Mouse (Mus musculus) neural tube, embryonic 14.5 days (tissue): ENCODE measurements around the gene Pop7. TPM values are rescaled to one million over a fixed set of nuclear protein-coding genes. Genes with fewer than 3 reads are reported as not detected.

Experiments used
- ATAC-seq: fragments of 200-750 bp; cut with Nextera tagmentation; 2 replicates; pipeline ENCODE4 v1.8.0; 2017; ENCODE audit warnings: low read depth, mild to moderate bottlenecking, moderate TSS enrichment, moderate library complexity
- H3K27ac ChIP-seq: fragments of 300-500 bp; sonication (generic); 2 replicates; pipeline ENCODE4 v1.5.1; 2014; ENCODE audit warnings: low read depth, mild to moderate bottlenecking, control low read depth, low read length, moderate library complexity, mixed read lengths
- H3K27me3 ChIP-seq: fragments of 300-500 bp; sonication (generic); 2 replicates; pipeline ENCODE4 v1.6.1; 2014; ENCODE audit warnings: low read length; ENCODE audit not compliant: control insufficient read depth, insufficient read depth
- H3K36me3 ChIP-seq: fragments of 300-500 bp; sonication (generic); 2 replicates; pipeline ENCODE4 v1.6.1; 2014; ENCODE audit warnings: low read length, mixed read lengths; ENCODE audit not compliant: control insufficient read depth, insufficient read depth
- H3K4me1 ChIP-seq: fragments of 300-500 bp; sonication (generic); 2 replicates; pipeline ENCODE4 v1.6.1; 2014; ENCODE audit warnings: low read length; ENCODE audit not compliant: control insufficient read depth, insufficient read depth
- H3K4me2 ChIP-seq: fragments of 300-500 bp; sonication (generic); 2 replicates; pipeline ENCODE4 v1.6.1; 2014; ENCODE audit warnings: mild to moderate bottlenecking, low read depth, low read length, control low read depth
- H3K4me3 ChIP-seq: fragments of 300-500 bp; sonication (generic); 2 replicates; pipeline ENCODE4 v1.5.1; 2014; ENCODE audit warnings: low read depth, low read length, control low read depth, mixed read lengths
- H3K9ac ChIP-seq: fragments of 300-500 bp; sonication (generic); replicated peaks from 2 replicates; pipeline ENCODE4 v1.6.1; 2014; ENCODE audit warnings: low read depth, mild to moderate bottlenecking, control low read depth, low read length, mixed read lengths
- H3K9me3 ChIP-seq: fragments of 300-500 bp; sonication (generic); 2 replicates; pipeline ENCODE4 v1.6.1; 2016; ENCODE audit warnings: low read length; ENCODE audit not compliant: control insufficient read depth
- WGBS: fragments of 180-500 bp; shearing (Covaris S2); extraction: QIAGEN DNeasy Blood & Tissue Kit; methylation state at CpG from one replicate; pipeline ENCODE4 v1.1.7; 2014; 5-methylcytosine and 5-hydroxymethylcytosine counted together
- polyA plus RNA-seq: library from polyadenylated mRNA; unstranded; fragments of >200 nt; fragmentation: Nextera tagmentation; extraction: Ambion mirVana; gene quantifications from 2 replicates; pipeline ENCODE4 v1.2.1, GENCODE M21; 2014

The Pop7 gene
- polyA plus RNA-seq, 1 experiment from 2014 or later = 98.3 TPM

DNA sequence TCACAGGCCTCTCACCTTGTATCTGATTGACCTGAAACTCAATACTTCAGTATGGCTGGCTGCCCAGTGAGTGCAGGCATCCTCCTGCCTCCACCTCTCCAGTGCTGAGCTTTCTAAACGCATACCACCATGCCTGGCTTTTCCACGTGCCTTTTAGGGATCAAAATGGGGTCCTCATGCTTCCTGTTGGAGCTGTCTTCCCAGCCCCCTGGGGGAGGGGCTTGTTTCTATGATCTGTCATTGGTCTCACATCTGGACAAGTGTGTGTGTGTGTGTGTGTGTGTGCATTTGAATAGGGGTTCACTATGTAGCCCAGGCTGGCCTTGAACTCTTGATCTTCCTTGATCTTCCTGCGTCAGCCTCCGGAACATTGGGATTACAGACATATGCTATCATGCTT is 35.1 kb upstream of the Pop7 start:
- H3K36me3 ChIP-seq = no peaks in the 10 kb centered on the region
- H3K27me3 ChIP-seq = no peaks in the 10 kb centered on the region
- no peak overlapping the region for H3K4me2 ChIP-seq
- H3K4me3 ChIP-seq = no peak overlapping the region
- 60% methylated on average over 4 of the region's 4 CpGs for WGBS
- no peak overlapping the region for H3K9ac ChIP-seq
- no peak for ATAC-seq
- no peak overlapping the region for H3K27ac ChIP-seq
- no peaks in the 10 kb centered on the region for H3K9me3 ChIP-seq
- H3K4me1 ChIP-seq = no peaks in the 10 kb centered on the region

DNA sequence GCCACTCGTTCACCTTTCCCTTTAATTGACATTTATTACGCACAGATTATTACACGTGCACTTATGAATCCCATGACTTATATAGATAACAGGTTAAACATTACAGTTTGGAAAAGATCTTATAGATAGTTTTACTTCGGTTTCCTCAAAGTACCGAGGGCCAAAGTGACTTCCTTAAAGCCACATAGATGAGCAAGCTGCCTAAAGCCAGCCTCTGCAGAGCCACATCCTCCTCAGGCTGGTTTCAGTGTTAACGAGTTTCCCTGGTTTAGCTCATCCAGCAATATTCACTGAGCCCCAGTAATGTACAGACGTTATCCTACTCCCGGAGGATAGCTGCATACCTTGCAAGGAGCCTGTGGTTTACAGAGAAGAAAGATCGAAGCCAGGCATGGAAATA is 33.0 kb upstream of the Pop7 start:
- no peaks in the 10 kb centered on the region; the same call in 1 of the 2 replicates for H3K36me3 ChIP-seq
- no peaks in the 10 kb centered on the region for H3K4me1 ChIP-seq
- no peak overlapping the region for H3K4me2 ChIP-seq
- no peaks in the 10 kb centered on the region for H3K27me3 ChIP-seq
- WGBS = 89% methylated on average over 9 of the region's 9 CpGs
- ATAC-seq = no peak
- no peak overlapping the region for H3K9ac ChIP-seq
- H3K27ac ChIP-seq = no peak overlapping the region
- H3K9me3 ChIP-seq = no peaks in the 10 kb centered on the region
- no peak overlapping the region for H3K4me3 ChIP-seq

DNA sequence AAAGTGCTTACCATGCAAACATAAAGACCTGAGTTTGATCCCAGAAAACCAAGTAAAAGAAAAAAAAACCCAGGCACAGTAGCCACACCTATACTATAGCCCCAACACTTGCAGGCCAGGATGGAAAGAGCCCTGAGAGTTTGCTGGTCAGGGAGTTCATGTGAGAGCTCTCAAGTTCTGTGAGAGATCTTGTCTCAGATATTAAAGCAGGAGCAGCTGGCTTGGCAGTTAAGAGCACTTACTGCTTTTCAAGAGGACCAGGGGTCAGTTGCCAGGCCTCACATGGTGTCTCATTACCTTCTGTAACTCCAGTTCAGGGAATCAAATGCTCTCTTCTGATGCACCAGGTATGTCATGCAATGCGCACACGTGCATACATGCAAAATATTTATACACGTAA is 32.4 kb upstream of the Pop7 start:
- no peak overlapping the region for H3K9ac ChIP-seq
- no peak for ATAC-seq
- no peaks in the 10 kb centered on the region for H3K27me3 ChIP-seq
- H3K4me2 ChIP-seq = no peak overlapping the region
- peaks cover 2% of the 10 kb centered on the region; the same call in 1 of the 2 replicates for H3K4me1 ChIP-seq
- 96% methylated on average over 3 of the region's 3 CpGs for WGBS
- H3K36me3 ChIP-seq = peaks cover under 1% of the 10 kb centered on the region
- no peak overlapping the region for H3K27ac ChIP-seq
- no peaks in the 10 kb centered on the region for H3K9me3 ChIP-seq
- H3K4me3 ChIP-seq = no peak overlapping the region

DNA sequence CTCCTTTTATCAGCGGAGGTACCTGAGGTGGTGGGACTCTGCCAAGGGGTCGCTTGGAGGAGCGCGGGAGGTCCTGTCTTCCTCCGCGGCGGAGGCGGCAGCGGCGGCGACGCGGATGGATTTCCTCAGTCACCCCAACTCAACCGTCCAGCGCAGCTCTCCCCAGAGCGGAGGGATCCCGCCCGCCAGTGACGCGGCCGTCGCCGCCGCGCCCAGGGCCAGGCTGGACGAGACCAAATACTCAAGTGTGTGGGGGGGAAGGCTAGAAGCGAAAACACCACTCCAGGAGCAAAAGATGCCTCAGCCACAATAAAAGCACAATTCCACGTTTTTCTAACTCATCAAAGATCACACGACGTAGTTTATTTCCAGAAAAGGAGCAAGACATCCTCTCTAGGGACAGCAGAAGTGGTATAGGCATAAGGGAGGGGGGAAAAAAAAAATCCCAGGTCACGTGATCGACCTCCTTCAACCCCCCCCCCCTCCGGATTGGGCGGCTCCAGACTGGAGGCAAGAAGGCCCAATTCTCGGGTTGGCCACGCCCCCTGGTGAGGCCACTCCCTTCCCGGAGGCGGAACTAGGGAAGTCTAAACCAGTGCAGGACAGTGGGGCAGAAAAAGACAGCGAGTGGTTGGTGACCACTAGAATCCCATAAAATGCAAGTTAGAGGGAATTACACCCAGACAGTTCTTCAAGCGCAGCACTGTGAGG is 31.0 kb upstream of the Pop7 start, which contains the start of the genes Epo and Gnb2:
Epo (minus strand) TSS at position 126 of the 711 bp plus-strand sequence.
Gnb2 (minus strand) TSS at position 394 of the 711 bp plus-strand sequence.
- H3K4me2 ChIP-seq = peak within 1 kb of the TSS; percentile 93
- peaks cover 16% of the 10 kb centered on the region for H3K36me3 ChIP-seq
- peak within 1 kb of the TSS; percentile 93 for H3K9ac ChIP-seq
- no peaks in the 10 kb centered on the region for H3K9me3 ChIP-seq
- peak; percentile 69 for ATAC-seq
- no peaks in the 10 kb centered on the region for H3K27me3 ChIP-seq
- under 1% methylated on average over 40 of the region's 40 CpGs for WGBS
- peak within 1 kb of the TSS; percentile 94 for H3K27ac ChIP-seq
- H3K4me3 ChIP-seq = peak within 1 kb of the TSS; percentile 94
- H3K4me1 ChIP-seq = peaks cover 9% of the 10 kb centered on the region; the same call in 1 of the 2 replicates

DNA sequence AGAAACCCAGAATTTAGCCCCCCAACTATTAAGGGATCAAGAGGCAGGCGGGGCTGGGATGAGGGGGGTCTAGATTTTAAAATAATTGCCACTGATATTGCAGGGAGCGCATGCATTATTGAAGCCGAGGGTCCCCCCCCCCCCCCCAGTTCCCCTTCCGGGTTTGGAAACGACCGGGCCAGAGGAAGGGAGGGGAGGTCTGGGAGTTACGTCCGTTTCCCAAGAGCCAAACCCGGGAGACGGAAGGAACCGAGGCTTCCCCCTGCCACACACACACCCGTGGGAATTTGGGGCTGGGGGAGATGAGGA is 30.4 kb upstream of the Pop7 start:
- no peaks in the 10 kb centered on the region for H3K9me3 ChIP-seq
- no peaks in the 10 kb centered on the region for H3K27me3 ChIP-seq
- ATAC-seq = no peak
- peaks cover 9% of the 10 kb centered on the region; the same call in 1 of the 2 replicates for H3K4me1 ChIP-seq
- H3K4me3 ChIP-seq = peak overlapping the region; percentile 94
- H3K9ac ChIP-seq = peak overlapping the region; percentile 93
- H3K27ac ChIP-seq = peak overlapping the region; percentile 94
- WGBS = 0% methylated on average over 10 of the region's 12 CpGs
- H3K4me2 ChIP-seq = peak overlapping the region; percentile 93
- H3K36me3 ChIP-seq = peaks cover 21% of the 10 kb centered on the region

DNA sequence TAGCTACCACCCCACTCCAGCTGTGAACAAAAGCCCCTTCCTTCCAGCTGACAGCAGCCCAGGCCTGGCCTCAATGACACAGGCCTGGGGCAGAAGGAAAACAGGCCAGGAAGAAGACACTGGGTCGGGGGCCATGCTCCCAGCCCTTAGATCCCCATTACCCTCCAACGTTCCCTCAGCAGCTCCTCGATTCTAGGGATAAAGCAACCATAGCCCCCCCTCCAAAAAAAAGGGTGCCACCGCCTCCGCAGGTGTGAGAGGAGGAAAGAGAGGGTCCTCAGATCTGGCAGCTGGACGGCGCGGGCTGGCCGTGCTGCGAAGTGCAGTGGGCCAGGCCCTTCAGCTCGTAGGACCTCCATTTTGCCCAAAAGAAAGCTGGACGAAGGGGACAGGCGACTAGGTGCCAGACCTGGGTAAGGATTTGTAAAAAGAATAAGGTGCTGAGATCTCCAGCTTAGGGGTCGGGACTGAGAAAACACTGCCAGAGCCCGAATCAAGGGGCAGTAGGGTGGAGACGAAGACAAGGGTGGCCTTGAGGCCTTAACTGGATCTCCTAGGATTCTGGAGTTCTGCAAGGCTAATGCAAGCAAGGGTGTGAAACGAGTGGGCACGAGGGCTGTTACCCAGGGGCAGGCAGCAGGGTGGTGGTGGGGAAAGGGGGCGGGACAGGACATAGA is 30.0 kb upstream of the Pop7 start:
- Histone ChIP-seq H3K9ac (peak overlapping the region; percentile 93), H3K36me3 (peaks cover 26% of the 10 kb centered on the region), H3K27me3 (no peaks in the 10 kb centered on the region), H3K4me2 (peak overlapping the region; percentile 93), H3K4me3 (peak overlapping the region; percentile 94), H3K9me3 (no peaks in the 10 kb centered on the region), H3K4me1 (peaks cover 9% of the 10 kb centered on the region; the same call in 1 of the 2 replicates), H3K27ac (peak overlapping the region; percentile 94)
- ATAC-seq = no peak
- WGBS = 1% methylated on average over 18 of the region's 19 CpGs

DNA sequence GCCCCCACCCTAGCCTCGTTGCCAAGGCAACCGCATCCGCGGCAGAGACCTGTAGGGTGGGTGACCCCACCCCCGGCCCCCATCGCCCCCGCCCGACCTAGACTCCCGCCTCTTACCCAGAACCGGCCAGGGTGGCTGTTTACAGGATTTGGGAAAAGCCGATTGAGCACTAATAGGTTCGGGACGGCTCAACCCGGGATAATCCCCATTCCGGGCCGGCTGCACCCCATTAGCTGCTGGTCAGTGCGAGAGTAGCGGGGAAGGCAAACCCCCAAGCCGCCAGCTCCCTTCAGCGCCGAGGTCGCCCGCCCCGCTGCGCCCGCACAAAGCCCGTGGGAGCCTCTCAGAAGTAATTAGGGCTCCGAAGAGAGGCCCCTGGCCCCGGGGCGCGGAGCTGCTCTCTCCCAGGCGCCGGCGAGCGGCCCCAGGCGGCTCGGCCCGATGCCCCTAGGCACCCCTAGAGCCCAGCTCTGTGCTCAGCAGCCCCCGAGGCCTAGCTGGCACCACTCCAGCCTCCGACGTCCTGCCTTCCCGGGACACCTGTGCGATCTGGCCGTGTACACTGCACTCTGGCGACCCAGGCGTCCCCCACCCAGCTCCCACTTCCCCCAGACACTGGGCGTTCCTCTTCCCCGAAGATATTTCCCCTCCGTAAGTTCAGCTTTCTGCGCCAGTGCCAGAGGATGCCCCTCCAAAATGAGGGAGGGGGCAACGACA is 29.3 kb upstream of the Pop7 start:
- H3K4me1 ChIP-seq = peaks cover 9% of the 10 kb centered on the region; the same call in 1 of the 2 replicates
- under 1% methylated on average over 46 of the region's 51 CpGs for WGBS
- H3K4me2 ChIP-seq = peak overlapping the region; percentile 93
- H3K27me3 ChIP-seq = no peaks in the 10 kb centered on the region
- H3K9ac ChIP-seq = peak overlapping the region; percentile 93
- H3K36me3 ChIP-seq = peaks cover 29% of the 10 kb centered on the region
- peak overlapping the region; percentile 94 for H3K27ac ChIP-seq
- H3K4me3 ChIP-seq = peak overlapping the region; percentile 94
- peak; percentile 26 for ATAC-seq
- H3K9me3 ChIP-seq = no peaks in the 10 kb centered on the region

DNA sequence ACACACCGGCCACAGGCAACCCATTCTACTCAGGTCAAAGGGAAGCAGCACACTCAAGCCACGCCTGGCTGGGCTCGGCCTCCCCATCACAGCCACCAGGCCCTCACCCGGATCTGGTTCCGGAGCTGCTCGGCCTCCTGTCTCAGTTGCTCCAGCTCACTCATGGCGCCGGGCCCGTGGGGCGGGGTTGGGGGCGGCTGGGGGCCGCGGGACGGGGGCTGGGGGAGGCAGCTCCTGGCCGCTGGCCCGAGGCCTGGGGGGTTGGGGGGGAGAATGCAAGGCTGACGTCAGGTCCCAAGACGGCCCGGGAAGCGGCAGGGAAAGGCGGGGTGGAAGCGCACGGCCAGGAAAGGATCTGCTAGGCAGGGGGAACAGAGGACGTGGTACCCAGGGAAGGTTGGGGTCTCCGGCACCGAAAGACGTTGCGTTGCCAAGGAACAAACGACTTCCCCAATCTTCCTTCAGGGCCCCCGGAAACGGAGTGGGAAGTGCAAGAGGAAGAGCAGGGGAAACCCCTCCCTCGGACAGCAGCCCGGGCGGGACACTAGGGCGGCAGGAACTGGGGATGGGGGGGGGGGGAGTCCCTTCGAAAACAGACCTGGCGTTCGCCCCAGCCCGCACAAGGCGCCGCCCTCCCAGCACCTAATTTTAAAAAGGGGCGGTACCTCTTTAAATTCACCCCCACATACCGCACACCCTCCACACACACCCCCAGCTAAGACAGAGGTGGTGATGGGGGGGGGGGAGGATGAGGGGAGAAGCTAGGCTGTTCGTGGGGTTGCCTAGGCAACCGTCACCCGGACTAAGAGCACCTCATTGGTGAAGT is 28.5 kb upstream of the Pop7 start:
- H3K27ac ChIP-seq = peak overlapping the region; percentile 94
- peaks cover 29% of the 10 kb centered on the region for H3K36me3 ChIP-seq
- ATAC-seq = peak; percentile 67
- H3K9me3 ChIP-seq = no peaks in the 10 kb centered on the region
- H3K4me3 ChIP-seq = peak overlapping the region; percentile 94
- H3K4me2 ChIP-seq = peak overlapping the region; percentile 93
- peaks cover 11% of the 10 kb centered on the region; the same call in 1 of the 2 replicates for H3K4me1 ChIP-seq
- H3K27me3 ChIP-seq = no peaks in the 10 kb centered on the region
- WGBS = under 1% methylated on average over 45 of the region's 46 CpGs
- H3K9ac ChIP-seq = peak overlapping the region; percentile 93
